Mouse (Mus musculus): ENCODE measurements around the gene Tpmt.

The Tpmt gene

GRCm38 (mm10) chr13:47042024-47042633, 2.4 kb downstream of the Tpmt start:
- DNase-seq, result no peak

GRCm38 (mm10) chr13:47040061-47040460, 4.5 kb downstream of the Tpmt start:
- no peak for DNase-seq

GRCm38 (mm10) chr13:47037946-47038345, 6.6 kb downstream of the Tpmt start:
- DNase-seq, result no peak

- no peak for DNase-seq
These were observed 10.9 kb downstream of the Tpmt start for GRCm38 (mm10) chr13:47033602-47034001.

- no peak for DNase-seq
These were observed 14.0 kb downstream of the Tpmt start for GRCm38 (mm10) chr13:47030376-47031107.

- DNase-seq, result no peak
These were observed 23.7 kb downstream of the Tpmt start for GRCm38 (mm10) chr13:47020798-47021197.

GRCm38 (mm10) chr13:47019774-47020173, 24.8 kb downstream of the Tpmt start:
- no peak for DNase-seq

GRCm38 (mm10) chr13:47017259-47017658, 27.3 kb downstream of the Tpmt start:
- peak; percentile 77 for DNase-seq

- DNase-seq, result peak; percentile 29
These were observed 29.4 kb downstream of the Tpmt start for GRCm38 (mm10) chr13:47015195-47015501.

GRCm38 (mm10) chr13:47014334-47015194, 30.0 kb downstream of the Tpmt start, which contains the start of gene Nhlrc1:
TSS of gene Nhlrc1 (minus strand) at chr13:47014850.
- DNase-seq, result peak; percentile 81

GRCm38 (mm10) chr13:47013740-47014139, 30.8 kb downstream of the Tpmt start:
- no peak for DNase-seq

GRCm38 (mm10) chr13:47001590-47001989, 42.9 kb downstream of the Tpmt start:
- no peak for DNase-seq

- peak; percentile 68 for DNase-seq
These were observed 45.0 kb downstream of the Tpmt start for GRCm38 (mm10) chr13:46999498-46999897.

- DNase-seq, result no peak
These were observed 47.2 kb downstream of the Tpmt start for GRCm38 (mm10) chr13:46997355-46997754.

GRCm38 (mm10) chr13:46993274-46993551, 51.3 kb downstream of the Tpmt start:
- no peak for DNase-seq

GRCm38 (mm10) chr13:46992516-46993273, 51.8 kb downstream of the Tpmt start:
- no peak for DNase-seq

- peak; percentile 67 for DNase-seq
These were observed 54.0 kb downstream of the Tpmt start for GRCm38 (mm10) chr13:46990376-46991011.

- DNase-seq, result no peak
These were observed 56.6 kb downstream of the Tpmt start for GRCm38 (mm10) chr13:46987941-46988340.

- peak; percentile 68 for DNase-seq
These were observed 58.3 kb downstream of the Tpmt start for GRCm38 (mm10) chr13:46986208-46986607.

GRCm38 (mm10) chr13:46983878-46984277, 60.7 kb downstream of the Tpmt start:
- no peak for DNase-seq

- DNase-seq, result peak; percentile 82
These were observed 64.6 kb downstream of the Tpmt start for GRCm38 (mm10) chr13:46979836-46980490.

GRCm38 (mm10) chr13:46976532-46976931, 68.0 kb downstream of the Tpmt start:
- DNase-seq, result peak; percentile 45
